Mouse (Mus musculus) kidney, adult 2 months (tissue): ENCODE measurements around the gene Wdhd1.

Experiments used
- CTCF ChIP-seq: fragments of 200-500 bp; conservative IDR thresholded peaks from 2 replicates; pipeline ENCODE4 v1.5.1; 2011; ENCODE audit warnings: low read depth, mild to moderate bottlenecking, control low read depth, low read length, moderate library complexity, mixed read lengths; ENCODE audit not compliant: insufficient read depth, insufficient read length
- POLR2A ChIP-seq: fragments of 200-500 bp; IDR thresholded peaks from one replicate; pipeline ENCODE4 v1.6.1; 2011; ENCODE audit warnings: low read depth, low read length, control low read depth

- TF ChIP-seq CTCF (no peak), POLR2A (no peak)
Observed at GRCm38 (mm10) chr14:47276637-47277393, at the start of gene Wdhd1, which contains the start of gene Socs4.
